Mouse (Mus musculus) layer of hippocampus, postnatal 10 days (tissue): ENCODE data around the gene 2700097O09Rik. TPM values are rescaled to one million over a fixed set of nuclear protein-coding genes. Genes with fewer than 3 reads are reported as not detected.
"Not testable (repeated sequence)": the region's sequence is repeated elsewhere in the genome, so short reads cannot be mapped to it uniquely, and the experiment has no call there.

ENCODE experiments used
- DNase-seq, 2 experiments: peaks; one replicate each; pipeline ENCODE4 v3.0.0; 2021; ENCODE audit warnings: low spot score in 2 of 2
- total RNA-seq, 2 experiments: library from RNA; stranded (reverse); gene quantifications; 2 replicates each; pipeline ENCODE4 v1.2.3; 2021

2700097O09Rik gene
- total RNA-seq, 2 experiments from 2014 or later: 8.5 to 10.6 TPM

- DNase-seq: no peak
Measured at GRCm38 (mm10) chr12:55049731-55050353, 30.1 kb downstream of the 2700097O09Rik start.

GRCm38 (mm10) chr12:55041011-55041410 is 38.9 kb downstream of the 2700097O09Rik start:
- no peak for DNase-seq

DNA sequence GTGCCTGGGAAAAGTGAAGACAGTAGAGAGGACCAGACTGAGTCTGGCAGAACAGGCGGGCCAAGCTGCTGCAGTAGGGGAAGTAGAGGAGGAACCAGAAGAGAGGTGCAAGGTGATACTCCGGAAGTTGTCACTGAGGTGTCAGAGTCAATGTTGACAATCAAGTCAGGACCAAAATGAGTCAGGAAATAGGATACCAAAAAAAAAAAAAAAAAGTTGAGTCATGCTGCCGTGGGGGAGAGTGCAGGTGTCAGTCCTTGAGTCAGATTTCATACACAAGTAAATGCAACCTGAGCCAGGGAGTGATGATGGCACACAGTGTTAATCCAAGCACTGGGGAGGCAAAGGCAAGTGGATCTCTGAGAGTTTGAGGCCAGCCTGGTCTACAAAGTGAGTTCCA is 52.8 kb downstream of the 2700097O09Rik start:
- no peak for DNase-seq

- no peak for DNase-seq
Measured at GRCm38 (mm10) chr12:55023284-55023683, 56.6 kb downstream of the 2700097O09Rik start.

- no peak for DNase-seq
Measured at GRCm38 (mm10) chr12:55019421-55019877, 60.5 kb downstream of the 2700097O09Rik start.

GRCm38 (mm10) chr12:55017119-55017721 is 62.7 kb downstream of the 2700097O09Rik start:
- DNase-seq: no peak

DNA sequence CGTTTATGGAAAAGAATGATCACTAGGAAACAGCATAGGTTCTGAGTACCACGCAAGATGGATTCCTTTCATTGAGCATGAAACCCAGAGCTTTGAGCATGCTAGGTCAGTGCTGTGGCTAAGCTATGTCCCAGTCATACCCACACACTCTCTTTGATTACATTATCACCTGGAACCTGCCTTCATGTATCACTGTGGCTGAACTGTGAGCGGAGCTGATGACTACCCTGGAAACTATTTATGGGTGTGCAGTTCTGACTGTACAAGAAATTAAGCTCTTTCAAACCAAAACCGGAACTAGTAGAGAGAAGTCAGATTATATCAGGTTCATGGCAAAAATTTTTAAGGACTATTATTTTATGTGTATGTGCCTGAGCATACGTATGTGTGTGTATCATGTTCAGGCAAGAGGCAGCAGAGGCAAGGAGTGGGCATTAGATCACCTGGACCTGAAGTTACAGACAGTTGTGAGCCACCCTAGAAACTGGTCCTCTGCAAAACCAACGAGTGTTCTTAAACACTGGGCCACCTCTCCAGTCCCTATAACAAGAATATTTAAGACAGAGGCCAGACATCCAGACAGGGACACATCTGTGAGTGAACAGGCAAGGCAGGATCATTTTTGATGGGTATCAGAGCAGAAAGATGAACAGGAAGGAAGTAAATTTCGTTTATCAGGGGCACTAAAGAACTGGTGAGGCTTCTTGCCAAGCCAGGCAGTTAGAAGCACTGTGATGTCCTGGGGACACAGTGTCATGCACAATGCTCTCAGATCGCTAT is 63.4 kb downstream of the 2700097O09Rik start:
- no peak for DNase-seq

GRCm38 (mm10) chr12:55015428-55015827 is 64.5 kb downstream of the 2700097O09Rik start:
- no peak for DNase-seq

GRCm38 (mm10) chr12:55013626-55014398 is 66.1 kb downstream of the 2700097O09Rik start, which contains the start of gene Baz1a:
TSS of gene Baz1a (minus strand) at chr12:55014348.
- DNase-seq: no peak

- no peak for DNase-seq
Measured at GRCm38 (mm10) chr12:55013031-55013430, 66.9 kb downstream of the 2700097O09Rik start.

GRCm38 (mm10) chr12:55007361-55008008 is 72.4 kb downstream of the 2700097O09Rik start:
- no peak for DNase-seq

DNA sequence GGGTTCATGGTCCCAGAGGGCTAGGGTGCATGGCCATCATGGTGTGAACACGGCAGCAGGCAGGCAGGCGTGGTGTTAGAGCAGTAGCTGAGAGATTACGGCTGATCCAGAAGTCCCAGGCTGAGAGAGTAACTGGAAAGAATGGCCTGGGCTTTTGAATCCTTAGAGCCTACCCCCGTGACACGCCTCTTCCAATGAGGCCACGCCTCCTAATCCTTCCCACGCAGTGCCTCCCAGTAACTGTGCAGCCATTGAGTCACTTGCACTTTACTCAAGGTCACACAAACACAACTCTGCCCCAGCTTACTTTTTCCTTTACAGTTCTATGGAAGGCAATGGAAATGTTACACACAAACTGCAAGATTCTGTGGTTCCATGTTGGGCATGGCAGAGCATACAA is 73.8 kb downstream of the 2700097O09Rik start:
- no peak for DNase-seq

GRCm38 (mm10) chr12:55004396-55004795 is 75.5 kb downstream of the 2700097O09Rik start:
- no peak for DNase-seq

DNA sequence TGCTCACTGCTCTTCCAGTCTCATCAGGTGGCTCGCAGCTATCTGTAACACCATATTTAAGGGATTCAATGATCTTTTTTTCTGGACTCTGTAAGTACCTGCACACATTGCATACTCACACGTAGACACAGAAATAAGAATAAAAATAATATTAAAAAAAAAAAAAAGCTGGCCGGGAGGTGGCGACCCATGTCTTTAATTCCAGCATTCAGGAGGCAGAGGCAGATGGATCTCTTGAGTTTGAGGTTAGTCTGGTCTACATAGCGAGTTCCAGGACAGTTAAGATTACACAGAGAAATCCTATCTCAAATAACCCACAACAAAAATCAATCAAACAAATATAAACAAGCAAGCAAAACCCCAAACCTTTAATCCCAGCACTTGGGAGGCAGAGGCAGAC is 76.1 kb downstream of the 2700097O09Rik start:
- no peak for DNase-seq

- DNase-seq: not testable (repeated sequence)
Measured at GRCm38 (mm10) chr12:55002532-55002931, 77.4 kb downstream of the 2700097O09Rik start.

DNA sequence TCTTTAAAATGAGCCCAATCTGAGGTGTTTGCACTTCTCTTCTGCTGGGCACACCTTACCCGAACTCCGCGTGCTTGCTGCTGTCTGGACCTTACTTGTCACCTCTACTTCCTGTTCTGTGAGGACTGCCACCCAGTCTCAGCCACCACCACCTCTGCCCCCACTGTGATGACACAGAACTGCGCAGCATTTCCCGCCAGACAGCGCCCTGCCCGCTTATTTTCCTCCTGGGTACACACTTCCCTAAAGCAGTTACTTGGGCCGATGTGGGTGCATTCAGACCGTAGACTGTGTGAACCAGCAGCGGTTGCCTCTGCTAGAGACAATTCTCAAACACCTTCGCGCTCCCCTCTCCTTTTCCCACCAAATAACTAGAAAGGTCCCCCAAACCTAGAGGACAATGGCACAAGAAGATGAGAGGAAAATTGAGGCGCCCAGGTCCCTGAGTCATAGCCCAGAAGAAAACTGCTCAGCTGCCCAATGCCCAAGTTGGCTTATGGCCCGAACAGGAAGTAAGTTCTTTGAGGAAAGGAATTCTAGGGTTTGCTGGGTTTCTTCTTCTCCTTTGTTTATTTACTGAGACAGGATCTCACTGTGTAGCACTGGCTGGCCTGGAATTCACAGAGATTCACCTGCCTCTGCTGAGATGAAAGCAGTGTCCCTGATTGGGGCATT is 80.8 kb downstream of the 2700097O09Rik start:
- DNase-seq: peak in 1 of 2 experiments; percentile 11

DNA sequence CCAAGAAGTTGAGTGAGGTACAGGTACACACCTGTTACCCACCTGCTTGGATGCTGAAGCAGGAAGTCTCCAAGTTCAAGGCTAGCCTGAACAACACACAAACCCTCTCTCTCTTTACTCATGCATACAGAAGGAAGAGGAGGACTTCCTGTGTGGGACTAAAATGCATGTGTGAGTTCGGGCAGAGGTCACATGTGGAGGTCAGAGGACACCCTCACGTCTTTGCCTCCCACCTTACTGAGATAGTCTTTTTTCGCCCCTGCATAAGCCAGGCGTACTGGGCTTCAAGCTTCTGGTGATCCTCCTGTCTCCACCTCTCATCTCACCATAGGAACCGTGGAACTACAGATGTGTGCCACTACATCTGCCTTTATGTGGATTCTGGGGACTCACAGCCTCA is 81.5 kb downstream of the 2700097O09Rik start:
- DNase-seq: no peak

DNA sequence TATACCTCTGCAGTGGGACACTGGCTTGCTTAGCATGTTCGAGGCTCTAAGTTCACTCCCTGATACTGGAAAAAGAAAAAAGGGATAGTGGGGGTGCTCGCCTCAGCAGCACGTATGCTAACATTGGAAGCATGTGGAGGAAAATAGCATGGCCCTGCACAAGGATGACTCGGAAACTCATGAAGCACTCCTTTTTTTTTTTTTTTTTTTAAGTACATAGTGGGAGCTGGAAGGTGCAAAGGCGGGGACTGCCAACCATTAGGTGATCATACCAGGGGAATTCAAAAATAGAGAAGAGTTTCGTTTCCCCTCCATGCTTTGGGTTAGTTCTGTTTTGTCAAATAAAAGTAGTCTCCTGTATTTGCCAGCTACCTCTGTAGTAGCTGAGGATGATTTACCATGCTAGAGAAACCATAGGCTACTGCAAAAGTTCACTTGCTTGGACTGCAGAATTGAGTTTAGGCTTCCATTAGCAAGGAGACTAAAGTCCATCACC is 82.9 kb downstream of the 2700097O09Rik start:
- DNase-seq: no peak

DNA sequence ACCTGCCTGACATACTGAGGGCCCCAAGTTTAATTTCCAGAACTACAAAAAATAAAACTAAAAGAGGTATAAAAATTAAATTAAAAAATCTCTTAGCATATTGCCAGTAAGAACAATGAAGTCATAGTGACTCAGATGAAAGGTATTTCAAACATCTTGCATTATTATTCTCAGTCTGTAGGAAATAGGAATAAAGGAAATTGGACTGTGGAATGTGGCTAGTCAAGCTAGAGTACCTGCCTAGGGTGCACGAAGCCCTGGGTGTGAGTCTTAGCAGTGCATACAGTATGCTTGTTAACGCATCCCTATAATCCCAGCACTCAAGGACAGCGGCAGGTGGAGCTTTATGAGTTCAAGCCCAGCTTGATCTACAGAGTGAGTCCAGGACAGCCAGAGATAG is 83.9 kb downstream of the 2700097O09Rik start:
- no peak for DNase-seq
